Mouse (Mus musculus) bone marrow, adult 2 months (tissue): Measurements from ENCODE around the gene Fancc.

Source experiments
- CTCF ChIP-seq: fragments of 200-500 bp; IDR thresholded peaks from 2 replicates; pipeline ENCODE4 v1.5.1; 2011; ENCODE audit warnings: low read length, control low read depth; ENCODE audit not compliant: control insufficient read depth, insufficient read depth
- POLR2A ChIP-seq: fragments of 200-500 bp; IDR thresholded peaks from 2 replicates; pipeline ENCODE4 v1.6.1; 2011; ENCODE audit warnings: low read depth, mild to moderate bottlenecking, control low read depth, low read length, borderline replicate concordance; ENCODE audit not compliant: control insufficient read depth

GRCm38 (mm10) chr13:63339946-63340345 is 157.1 kb downstream of the Fancc start:
- no peak for TF ChIP-seq CTCF
- TF ChIP-seq POLR2A = no peak
